Comparison of ENCODE assay signal across 8 mouse cellular contexts in the genomic region with DNA sequence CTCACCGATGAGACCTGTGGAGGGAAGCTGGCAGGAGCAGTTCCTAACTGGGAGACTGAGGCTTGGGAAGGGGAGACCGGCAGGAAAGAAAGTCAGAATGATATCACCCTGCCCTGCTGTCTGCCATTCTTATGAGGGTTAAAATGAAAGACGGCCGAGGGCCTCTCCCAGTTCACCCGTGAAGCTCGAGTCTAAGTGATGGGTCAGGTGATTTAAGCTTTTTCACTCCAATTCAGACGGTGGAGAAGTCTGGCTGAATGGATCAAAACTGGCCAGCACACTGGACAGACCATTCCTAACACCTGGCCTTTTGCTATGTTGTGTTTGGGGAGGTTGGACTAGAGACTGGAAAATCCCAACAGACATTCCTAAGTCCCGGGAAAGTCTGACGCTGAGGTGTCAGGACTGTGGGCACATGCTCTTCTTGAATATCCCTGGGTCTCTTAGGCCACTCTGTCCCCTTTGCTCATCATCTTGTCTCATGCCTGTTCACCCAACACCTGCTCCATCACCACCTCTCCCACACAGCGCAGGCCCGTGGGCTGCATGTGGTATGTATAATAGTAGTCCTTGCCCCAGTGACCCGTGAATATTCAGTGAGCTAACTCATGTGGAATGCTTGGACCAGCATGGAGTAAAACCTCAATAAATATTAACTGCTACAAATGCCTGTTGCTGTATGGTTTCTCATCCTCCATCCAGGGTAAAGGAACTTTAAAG. TPM values are rescaled to one million over a fixed set of nuclear protein-coding genes. Genes with fewer than 3 reads are reported as not detected.
DNase-seq lines count a peak whose midpoint lies in the region; ATAC-seq and TF ChIP-seq lines count a peak whose summit lies in the region.

No protein-coding gene starts in this region.

- H3K4me1 ChIP-seq in heart, adult 2 months (ENCODE audit: control insufficient read depth, insufficient read depth, low read length) = peaks cover 40% of the 10 kb centered on the region
- peaks cover 41% of the 10 kb centered on the region for H3K4me1 ChIP-seq in hindbrain, embryonic 15.5 days (replicated peaks)
- peaks cover 68% of the 10 kb centered on the region for H3K4me1 ChIP-seq in liver, embryonic 13.5 days (replicated peaks)
- H3K4me1 ChIP-seq in stomach, embryonic 16.5 days (ENCODE audit: control insufficient read depth, insufficient read depth, low read length) = peaks cover 58% of the 10 kb centered on the region

- peaks cover 2% of the 10 kb centered on the region; the same call in 1 of the 2 replicates for H3K36me3 ChIP-seq in heart, adult 2 months (ENCODE audit: control insufficient read depth, insufficient read depth, low read length)
- H3K36me3 ChIP-seq in hindbrain, embryonic 15.5 days = no peaks in the 10 kb centered on the region
- H3K36me3 ChIP-seq in liver, embryonic 13.5 days = no peaks in the 10 kb centered on the region
- no peaks in the 10 kb centered on the region for H3K36me3 ChIP-seq in stomach, embryonic 16.5 days (ENCODE audit: control insufficient read depth, insufficient read depth, low read length)

- TF ChIP-seq CTCF in heart, adult 2 months (IDR thresholded peaks at IDR 0.05) = no peak

- peak; percentile 3; the same call in 1 of the 2 replicates for ATAC-seq in common myeloid progenitor, adult 5-6 weeks (replicated peaks; ENCODE audit: low read depth, poor library complexity, severe bottlenecking)
- ATAC-seq in hindbrain, embryonic 15.5 days (ENCODE audit: low FRiP score, low read depth) = peak; percentile 9; the same call in 1 of the 2 replicates
- ATAC-seq in liver, embryonic 13.5 days (ENCODE audit: low read depth) = peak; percentile 49
- ATAC-seq in stomach, embryonic 16.5 days (ENCODE audit: insufficient read depth, low FRiP score) = no peak

- no peak for DNase-seq in heart, adult 2 months
- no peak for DNase-seq in heart, postnatal 4 days
- DNase-seq in liver, embryonic 13.5 days = no peak
- DNase-seq in spleen, adult 18-20 months = no peak
- DNase-seq in T-cell, adult 2 months (ENCODE audit: low spot score) = no peak

- peak overlapping the region; percentile 72 for H3K4me2 ChIP-seq in hindbrain, embryonic 15.5 days
- peak overlapping the region; percentile 76 for H3K4me2 ChIP-seq in liver, embryonic 13.5 days
- H3K4me2 ChIP-seq in stomach, embryonic 16.5 days (ENCODE audit: low read depth, low read length) = peak overlapping the region; percentile 57

- peak overlapping the region; percentile 28 for H3K4me3 ChIP-seq in heart, adult 2 months
- H3K4me3 ChIP-seq in hindbrain, embryonic 15.5 days = peak overlapping the region; percentile 36
- peak overlapping the region; percentile 66 for H3K4me3 ChIP-seq in liver, embryonic 13.5 days (replicated peaks)
- peak overlapping the region; percentile 45 for H3K4me3 ChIP-seq in stomach, embryonic 16.5 days (replicated peaks; ENCODE audit: low read length)

- H3K9ac ChIP-seq in heart, adult 2 months (ENCODE audit: low read depth, low read length) = peak overlapping the region; percentile 83
- peak overlapping the region; percentile 33; the same call in 1 of the 2 replicates for H3K9ac ChIP-seq in hindbrain, embryonic 15.5 days
- peak overlapping the region; percentile 79 for H3K9ac ChIP-seq in liver, embryonic 13.5 days
- H3K9ac ChIP-seq in stomach, embryonic 16.5 days (ENCODE audit: low read length) = peak overlapping the region; percentile 69

- no peaks in the 10 kb centered on the region for H3K79me2 ChIP-seq in heart, adult 2 months (replicated peaks; ENCODE audit: control insufficient read depth, insufficient read depth, low read length)

- WGBS in heart, adult 2 months = 12% methylated on average over 12 of the region's 12 CpGs
- 28% methylated on average over 12 of the region's 12 CpGs for WGBS in hindbrain, embryonic 15.5 days
- WGBS in liver, embryonic 13.5 days (ENCODE audit: insufficient replicate concordance) = 25% methylated on average over 12 of the region's 12 CpGs
- WGBS in stomach, embryonic 16.5 days = 16% methylated on average over 12 of the region's 12 CpGs

- no peak; the same call in 1 of the 2 replicates for TF ChIP-seq POLR2A in heart, adult 2 months (IDR thresholded peaks at IDR 0.05; ENCODE audit: insufficient read depth, low read depth, low read length)

- peak overlapping the region; percentile 98 for H3K27ac ChIP-seq in heart, adult 2 months
- peak overlapping the region; percentile 65 for H3K27ac ChIP-seq in hindbrain, embryonic 15.5 days (replicated peaks)
- H3K27ac ChIP-seq in liver, embryonic 13.5 days = peak overlapping the region; percentile 98
- H3K27ac ChIP-seq in stomach, embryonic 16.5 days (ENCODE audit: low read length) = peak overlapping the region; percentile 98

- no peaks in the 10 kb centered on the region for H3K9me3 ChIP-seq in hindbrain, embryonic 15.5 days
- no peaks in the 10 kb centered on the region for H3K9me3 ChIP-seq in liver, embryonic 13.5 days (replicated peaks)
- H3K9me3 ChIP-seq in stomach, embryonic 16.5 days (replicated peaks; ENCODE audit: control insufficient read depth, low read length) = no peaks in the 10 kb centered on the region

- TF ChIP-seq EP300 in heart, adult 2 months (IDR thresholded peaks at IDR 0.05; ENCODE audit: insufficient read depth, low read depth, low read length) = no peak

- H3K27me3 ChIP-seq in heart, adult 2 months (ENCODE audit: control insufficient read depth, insufficient read depth, low read length) = no peaks in the 10 kb centered on the region
- H3K27me3 ChIP-seq in hindbrain, embryonic 15.5 days = no peaks in the 10 kb centered on the region
- peaks cover 2% of the 10 kb centered on the region; the same call in 1 of the 2 replicates for H3K27me3 ChIP-seq in liver, embryonic 13.5 days
- no peaks in the 10 kb centered on the region for H3K27me3 ChIP-seq in stomach, embryonic 16.5 days (ENCODE audit: control insufficient read depth, insufficient read depth, low read length)

- intact Hi-C loops in heart, adult 2 months (cut with DNase I) = loop anchor here (1.0 to 10.0 kb wide), 3 partner anchors 21 to 365 kb away; no protein-coding TSS in a partner anchor

RNA-seq across cellular contexts. Expression of gene Chit1, which starts 11.4 kb away (rescaled TPM):
- not detected for total RNA-seq in heart, adult 2 months (2021)
- polyA plus RNA-seq in heart, adult 2 months (2012; rRNA removed) = 0.16 TPM in 1 of 2 replicates, not detected in the other
- not detected for total RNA-seq in heart, postnatal 4 days (2021)
- 0.53 and 0.55 TPM in 2 replicates for total RNA-seq in common myeloid progenitor, adult 5-6 weeks (2017)
- polyA plus RNA-seq in hindbrain, embryonic 15.5 days (2015; fragmentation: Nextera tagmentation; extraction: Ambion mirVana) = 0.37 and 0.38 TPM in 2 replicates
- 0.08 and 0.12 TPM in 2 replicates for polyA plus RNA-seq in liver, embryonic 13.5 days (2015; fragmentation: Nextera tagmentation; extraction: Ambion mirVana)
- 4.8 and 8.4 TPM in 2 replicates for polyA plus RNA-seq in stomach, embryonic 16.5 days (2015; fragmentation: Nextera tagmentation; extraction: Ambion mirVana)

RNA-seq across cellular contexts. Expression of gene Btg2, which starts 20.8 kb away (rescaled TPM):
- total RNA-seq in heart, adult 2 months (2021) = 10 to 100 TPM; 29.9 to 31.0 TPM
- polyA plus RNA-seq in heart, adult 2 months (2012; rRNA removed) = 33.5 and 35.9 TPM in 2 replicates
- total RNA-seq in heart, postnatal 4 days (2021) = 10 to 100 TPM; 27.5 to 36.2 TPM
- 87.7 and 93.6 TPM in 2 replicates for total RNA-seq in common myeloid progenitor, adult 5-6 weeks (2017)
- 30.4 and 49.0 TPM in 2 replicates for polyA plus RNA-seq in hindbrain, embryonic 15.5 days (2015; fragmentation: Nextera tagmentation; extraction: Ambion mirVana)
- polyA plus RNA-seq in liver, embryonic 13.5 days (2015; fragmentation: Nextera tagmentation; extraction: Ambion mirVana) = 79.6 and 89.1 TPM in 2 replicates
- 98.5 and 110 TPM in 2 replicates for polyA plus RNA-seq in stomach, embryonic 16.5 days (2015; fragmentation: Nextera tagmentation; extraction: Ambion mirVana)

Comparison
In these comparisons a context has a peak if more than half of its experiments do, and no peak if none do; other contexts are left out.
1. H3K9ac ChIP-seq: peak in every context shown above with its lines; median percentile 83 in heart, adult 2 months; 79 in liver, embryonic 13.5 days; 69 in stomach, embryonic 16.5 days; 33 in hindbrain, embryonic 15.5 days.